Mouse (Mus musculus) lung, embryonic 16.5 days (tissue): ENCODE measurements around the gene Wdr24. TPM values are rescaled to one million over a fixed set of nuclear protein-coding genes. Genes with fewer than 3 reads are reported as not detected.
A peak's percentile ranks its signal among the peaks of the same experiment; 100 is the strongest.

Experiments used
- ATAC-seq: fragments of 200-750 bp; cut with Nextera tagmentation; 2 replicates; pipeline ENCODE4 v1.8.0; 2017; ENCODE audit warnings: low read depth, mild to moderate bottlenecking, moderate library complexity
- H3K27ac ChIP-seq: fragments of 300-500 bp; sonication (generic); 2 replicates; pipeline ENCODE4 v1.5.1; 2014; ENCODE audit warnings: mild to moderate bottlenecking, control low read depth, low read length
- H3K27me3 ChIP-seq: fragments of 300-500 bp; sonication (generic); 2 replicates; pipeline ENCODE4 v1.6.1; 2014; ENCODE audit warnings: low read depth, low read length, mixed read lengths; ENCODE audit not compliant: control insufficient read depth, insufficient read depth
- H3K36me3 ChIP-seq: fragments of 300-500 bp; sonication (generic); 2 replicates; pipeline ENCODE4 v1.6.1; 2014; ENCODE audit warnings: low read length; ENCODE audit not compliant: control insufficient read depth, insufficient read depth
- H3K4me1 ChIP-seq: fragments of 300-500 bp; sonication (generic); replicated peaks from 2 replicates; pipeline ENCODE4 v1.6.1; 2014; ENCODE audit warnings: low read length, mixed read lengths; ENCODE audit not compliant: control insufficient read depth, insufficient read depth
- H3K4me2 ChIP-seq: fragments of 300-500 bp; sonication (generic); 2 replicates; pipeline ENCODE4 v1.6.1; 2014; ENCODE audit warnings: low read depth, low read length, control low read depth
- H3K4me3 ChIP-seq: fragments of 300-500 bp; sonication (generic); 2 replicates; pipeline ENCODE4 v1.5.1; 2014; ENCODE audit warnings: mild to moderate bottlenecking, low read length, control low read depth
- H3K9ac ChIP-seq: fragments of 300-500 bp; sonication (generic); 2 replicates; pipeline ENCODE4 v1.6.1; 2014; ENCODE audit warnings: low read length, control low read depth
- H3K9me3 ChIP-seq: fragments of 300-500 bp; sonication (generic); 2 replicates; pipeline ENCODE4 v1.6.1; 2016; ENCODE audit warnings: low read length; ENCODE audit not compliant: control insufficient read depth
- WGBS: fragments of 180-500 bp; shearing (Covaris S2); extraction: QIAGEN DNeasy Blood & Tissue Kit; methylation state at CpG from one replicate; pipeline ENCODE4 v1.1.7; 2014; 5-methylcytosine and 5-hydroxymethylcytosine counted together
- polyA plus RNA-seq: library from polyadenylated mRNA; unstranded; fragments of >200 nt; fragmentation: Nextera tagmentation; extraction: Ambion mirVana; gene quantifications from 2 replicates; pipeline ENCODE4 v1.2.1, GENCODE M21; 2015

Gene Wdr24
- polyA plus RNA-seq, 1 experiment from 2014 or later = 28.5 TPM

GRCm38 (mm10) chr17:25863681-25864080 lies 40.3 kb downstream of the Wdr24 start:
- ATAC-seq = no peak
- 80% methylated on average over 6 of the region's 6 CpGs for WGBS
- Histone ChIP-seq H3K9me3 (no peaks in the 10 kb centered on the region), H3K36me3 (0 out of 2 replicates have a peak, but pooled peaks cover 3% of the 10 kb centered on the region), H3K4me2 (no peak overlapping the region), H3K4me1 (peaks cover 17% of the 10 kb centered on the region), H3K4me3 (no peak overlapping the region), H3K27me3 (no peaks in the 10 kb centered on the region), H3K9ac (no peak overlapping the region), H3K27ac (no peak overlapping the region)

GRCm38 (mm10) chr17:25864311-25864710 lies 40.9 kb downstream of the Wdr24 start:
- no peak overlapping the region for H3K27ac ChIP-seq
- H3K9me3 ChIP-seq = no peaks in the 10 kb centered on the region
- no peak overlapping the region for H3K4me2 ChIP-seq
- H3K27me3 ChIP-seq = no peaks in the 10 kb centered on the region
- H3K4me3 ChIP-seq = no peak overlapping the region
- peaks cover 22% of the 10 kb centered on the region for H3K4me1 ChIP-seq
- H3K36me3 ChIP-seq = no peaks in the 10 kb centered on the region
- 87% methylated on average over 14 of the region's 14 CpGs for WGBS
- ATAC-seq = no peak
- H3K9ac ChIP-seq = no peak overlapping the region

- Histone ChIP-seq H3K27me3 (no peaks in the 10 kb centered on the region), H3K4me3 (no peak overlapping the region), H3K36me3 (no peaks in the 10 kb centered on the region), H3K27ac (no peak overlapping the region), H3K9me3 (no peaks in the 10 kb centered on the region), H3K9ac (no peak overlapping the region), H3K4me1 (peaks cover 21% of the 10 kb centered on the region), H3K4me2 (no peak overlapping the region)
- WGBS = 84% methylated on average over 10 of the region's 11 CpGs
- no peak for ATAC-seq
Observed at GRCm38 (mm10) chr17:25865288-25865687, 41.9 kb downstream of the Wdr24 start.

DNA sequence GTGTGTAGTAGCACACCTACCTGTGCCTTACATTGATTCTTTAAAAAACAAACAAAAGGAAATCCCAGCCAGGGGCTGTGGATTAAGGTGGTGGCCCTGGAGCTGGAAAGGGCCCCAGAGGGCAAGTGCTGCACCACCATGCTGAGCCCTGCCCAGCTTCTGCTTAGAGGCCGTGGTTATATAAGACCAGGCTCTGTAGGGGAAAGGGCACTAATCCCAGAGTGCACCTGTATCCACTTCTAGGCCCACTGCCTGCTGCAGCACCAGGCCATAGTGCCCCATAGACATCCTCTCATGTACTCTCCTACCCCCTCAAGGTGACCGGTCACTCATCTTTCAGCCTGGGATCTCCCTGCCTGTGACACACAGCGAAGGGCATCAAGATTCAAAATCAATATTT lies 42.7 kb downstream of the Wdr24 start:
- H3K4me2 ChIP-seq = no peak overlapping the region

DNA sequence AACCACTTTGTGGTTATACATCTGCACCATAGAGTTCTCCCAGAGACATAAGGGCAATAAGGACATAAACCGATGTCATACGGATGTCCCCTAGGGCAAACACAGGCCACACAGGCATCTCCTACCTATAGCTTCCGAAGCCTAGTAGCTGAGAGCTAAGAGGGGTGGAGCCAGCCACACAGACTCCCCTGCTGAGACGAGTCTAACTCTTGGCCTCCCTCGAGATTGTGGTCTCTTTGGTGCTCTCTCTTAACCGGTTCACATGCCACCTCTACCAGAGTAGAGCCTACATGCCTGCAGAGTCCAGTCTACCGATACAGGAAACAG lies 44.0 kb downstream of the Wdr24 start:
- Histone ChIP-seq H3K9ac (peak overlapping the region; percentile 72), H3K36me3 (no peaks in the 10 kb centered on the region), H3K27ac (no peak overlapping the region), H3K4me3 (peak overlapping the region; percentile 86), H3K27me3 (no peaks in the 10 kb centered on the region), H3K4me1 (peaks cover 9% of the 10 kb centered on the region), H3K4me2 (peak overlapping the region; percentile 94), H3K9me3 (no peaks in the 10 kb centered on the region)
- ATAC-seq = 0 out of 2 replicates have a peak, but pooled peaks have one; percentile 3
- WGBS = 15% methylated on average over 7 of the region's 7 CpGs

More for the DNA sequence above, 42.7 kb downstream of the Wdr24 start:
- no peaks in the 10 kb centered on the region for H3K27me3 ChIP-seq
- no peak overlapping the region for H3K9ac ChIP-seq
- no peak for ATAC-seq
- H3K27ac ChIP-seq = no peak overlapping the region
- peaks cover 13% of the 10 kb centered on the region for H3K4me1 ChIP-seq
- H3K36me3 ChIP-seq = no peaks in the 10 kb centered on the region
- no peak overlapping the region for H3K4me3 ChIP-seq
- WGBS = 91% methylated on average over 3 of the region's 3 CpGs
- H3K9me3 ChIP-seq = no peaks in the 10 kb centered on the region

GRCm38 (mm10) chr17:25867836-25868600 lies 44.6 kb downstream of the Wdr24 start:
- Histone ChIP-seq H3K9ac (peak overlapping the region; percentile 72), H3K4me3 (peak overlapping the region; percentile 86), H3K9me3 (no peaks in the 10 kb centered on the region), H3K4me2 (peak overlapping the region; percentile 94), H3K4me1 (peaks cover 9% of the 10 kb centered on the region), H3K36me3 (no peaks in the 10 kb centered on the region), H3K27ac (peak overlapping the region; percentile 47), H3K27me3 (no peaks in the 10 kb centered on the region)
- WGBS = under 1% methylated on average over 38 of the region's 42 CpGs
- ATAC-seq = peak; percentile 32

GRCm38 (mm10) chr17:25868601-25869191 lies 45.3 kb downstream of the Wdr24 start, which contains the start of gene Mcrip2:
TSS of gene Mcrip2 (minus strand) at chr17:25868764.
- Histone ChIP-seq H3K4me1 (peaks cover 9% of the 10 kb centered on the region), H3K27ac (peak within 1 kb of the TSS; percentile 67), H3K9me3 (no peaks in the 10 kb centered on the region), H3K4me3 (peak within 1 kb of the TSS; percentile 86), H3K27me3 (no peaks in the 10 kb centered on the region), H3K36me3 (no peaks in the 10 kb centered on the region), H3K9ac (peak within 1 kb of the TSS; percentile 72), H3K4me2 (peak within 1 kb of the TSS; percentile 94)
- WGBS = 0% methylated on average over 24 of the region's 24 CpGs
- ATAC-seq = peak; percentile 92

- H3K27ac ChIP-seq = no peak overlapping the region
- H3K4me3 ChIP-seq = no peak overlapping the region
- H3K4me1 ChIP-seq = peaks cover 16% of the 10 kb centered on the region
- H3K4me2 ChIP-seq = no peak overlapping the region
- WGBS = 83% methylated on average over 8 of the region's 8 CpGs
- H3K36me3 ChIP-seq = no peaks in the 10 kb centered on the region
- no peak overlapping the region for H3K9ac ChIP-seq
- H3K9me3 ChIP-seq = no peaks in the 10 kb centered on the region
- no peaks in the 10 kb centered on the region for H3K27me3 ChIP-seq
- no peak for ATAC-seq
Observed at GRCm38 (mm10) chr17:25869498-25869897, 46.1 kb downstream of the Wdr24 start.

- Histone ChIP-seq H3K27ac (no peak overlapping the region), H3K36me3 (no peaks in the 10 kb centered on the region), H3K9ac (no peak overlapping the region), H3K9me3 (no peaks in the 10 kb centered on the region), H3K4me2 (no peak overlapping the region), H3K4me1 (peaks cover 16% of the 10 kb centered on the region), H3K4me3 (no peak overlapping the region), H3K27me3 (no peaks in the 10 kb centered on the region)
- no peak for ATAC-seq
- WGBS = 79% methylated on average over 2 of the region's 2 CpGs
Observed at GRCm38 (mm10) chr17:25869954-25870353, 46.5 kb downstream of the Wdr24 start.
